Mouse (Mus musculus) liver, adult 2 months (tissue): ENCODE measurements at regions not wholly inside any gene's neighbourhood (a gene's known extent, or its start where the extent isn't known, plus 50 kb on each side); places are given as distances from the start of the nearest gene placed in this dataset.
A peak's percentile ranks its signal among the peaks of the same experiment; 100 is the strongest.

Source experiments
- DNase-seq: peaks from one replicate; pipeline ENCODE4 v3.0.0-alpha.2; 2011; ENCODE audit warnings: low read depth, low spot score; ENCODE audit errors: extremely low read depth
- H3K27ac ChIP-seq: fragments of 200-500 bp; replicated peaks from 2 replicates; pipeline ENCODE4 v1.5.1; 2012; ENCODE audit warnings: low read depth, mild to moderate bottlenecking, control low read depth, inconsistent platforms, low read length; ENCODE audit not compliant: insufficient read depth
- H3K27me3 ChIP-seq: fragments of 200-500 bp; 2 replicates; pipeline ENCODE4 v1.6.1; 2012; ENCODE audit warnings: mild to moderate bottlenecking, moderate library complexity, low read length, inconsistent platforms; ENCODE audit not compliant: control insufficient read depth, insufficient read depth
- H3K36me3 ChIP-seq: fragments of 200-500 bp; 2 replicates; pipeline ENCODE4 v1.6.1; 2012; ENCODE audit warnings: low read length, inconsistent platforms; ENCODE audit not compliant: control insufficient read depth, insufficient read depth
- H3K4me1 ChIP-seq: fragments of 200-500 bp; 2 replicates; pipeline ENCODE4 v1.6.1; 2011; ENCODE audit warnings: low read length; ENCODE audit not compliant: control insufficient read depth, insufficient read depth
- H3K4me3 ChIP-seq: fragments of 200-500 bp; 2 replicates; pipeline ENCODE4 v1.5.1; 2011; ENCODE audit warnings: low read depth, mild to moderate bottlenecking, control low read depth, low read length, moderate library complexity; ENCODE audit not compliant: insufficient read depth
- H3K79me2 ChIP-seq: fragments of 200-500 bp; 2 replicates; pipeline ENCODE4 v1.6.1; 2012; ENCODE audit warnings: inconsistent platforms, mild to moderate bottlenecking, low read length, moderate library complexity; ENCODE audit not compliant: control insufficient read depth, insufficient read depth
- H3K9ac ChIP-seq: fragments of 200-500 bp; 2 replicates; pipeline ENCODE4 v1.6.1; 2012; ENCODE audit warnings: low read depth, mild to moderate bottlenecking, control low read depth, inconsistent platforms, low read length
- CTCF ChIP-seq: fragments of 200-500 bp; IDR thresholded peaks from 2 replicates; pipeline ENCODE4 v1.5.1; 2011; ENCODE audit warnings: low read depth, low read length, control low read depth
- POLR2A ChIP-seq: fragments of 200-500 bp; IDR thresholded peaks from 2 replicates; pipeline ENCODE4 v1.6.1; 2011; ENCODE audit warnings: low read length, control low read depth; ENCODE audit not compliant: insufficient read depth; ENCODE audit errors: extremely low read depth
- WGBS: fragments of 180-500 bp; shearing (Covaris S2); methylation state at CpG from one replicate; pipeline ENCODE4 v1.1.7; 2018; 5-methylcytosine and 5-hydroxymethylcytosine counted together

- 43% methylated on average over 4 of the region's 4 CpGs for WGBS
- Histone ChIP-seq H3K36me3 (peaks cover 14% of the 10 kb centered on the region), H3K27ac (peak overlapping the region; percentile 69), H3K9ac (no peak overlapping the region), H3K4me3 (no peak overlapping the region), H3K27me3 (no peaks in the 10 kb centered on the region), H3K79me2 (peaks cover 40% of the 10 kb centered on the region), H3K4me1 (peaks cover 40% of the 10 kb centered on the region)
- peak; percentile 82 for DNase-seq
- TF ChIP-seq CTCF: no peak
- TF ChIP-seq POLR2A: no peak
Measured at GRCm38 (mm10) chr6:31204839-31205238, 193.7 kb upstream of the Mkln1 start.

- H3K79me2 ChIP-seq: peaks cover 41% of the 10 kb centered on the region
- peak overlapping the region; percentile 12; the same call in 1 of the 2 replicates for H3K9ac ChIP-seq
- DNase-seq: peak; percentile 75
- no peak for TF ChIP-seq CTCF
- TF ChIP-seq POLR2A: no peak
- peaks cover 44% of the 10 kb centered on the region for H3K4me1 ChIP-seq
- H3K36me3 ChIP-seq: peaks cover 22% of the 10 kb centered on the region
- H3K27ac ChIP-seq: peak overlapping the region; percentile 50
- H3K4me3 ChIP-seq: no peak overlapping the region
- no peaks in the 10 kb centered on the region for H3K27me3 ChIP-seq
- WGBS: 33% methylated on average over 7 of the region's 7 CpGs
Measured at GRCm38 (mm10) chr6:31206106-31206505, 192.4 kb upstream of the Mkln1 start.

DNA sequence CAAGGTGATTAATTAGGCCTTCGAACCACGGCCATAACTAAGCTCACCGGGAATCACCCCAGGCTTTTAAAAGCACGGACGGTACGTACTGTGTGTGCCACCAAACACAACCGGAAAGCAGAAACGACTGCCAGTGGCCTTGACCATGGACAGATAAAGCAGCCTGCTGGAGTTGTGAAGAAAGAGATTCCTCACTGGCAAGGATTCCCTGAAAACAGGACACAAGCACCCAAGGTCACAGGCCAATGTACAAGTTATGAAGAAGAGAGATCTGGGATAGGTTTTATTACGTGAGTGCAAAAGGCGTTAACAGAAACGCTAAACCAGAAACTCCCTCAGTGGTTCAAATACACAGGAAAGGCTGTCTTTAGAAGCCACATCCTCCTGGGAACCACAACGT lies 191.3 kb upstream of the Mkln1 start:
- TF ChIP-seq CTCF (no peak), POLR2A (no peak)
- H3K4me1 ChIP-seq: peaks cover 39% of the 10 kb centered on the region
- WGBS: 19% methylated on average over 12 of the region's 12 CpGs
- peaks cover 30% of the 10 kb centered on the region for H3K36me3 ChIP-seq
- peak overlapping the region; percentile 68 for H3K27ac ChIP-seq
- DNase-seq: peak; percentile 89
- no peaks in the 10 kb centered on the region for H3K27me3 ChIP-seq
- no peak overlapping the region for H3K4me3 ChIP-seq
- peaks cover 34% of the 10 kb centered on the region for H3K79me2 ChIP-seq
- H3K9ac ChIP-seq: no peak overlapping the region

DNA sequence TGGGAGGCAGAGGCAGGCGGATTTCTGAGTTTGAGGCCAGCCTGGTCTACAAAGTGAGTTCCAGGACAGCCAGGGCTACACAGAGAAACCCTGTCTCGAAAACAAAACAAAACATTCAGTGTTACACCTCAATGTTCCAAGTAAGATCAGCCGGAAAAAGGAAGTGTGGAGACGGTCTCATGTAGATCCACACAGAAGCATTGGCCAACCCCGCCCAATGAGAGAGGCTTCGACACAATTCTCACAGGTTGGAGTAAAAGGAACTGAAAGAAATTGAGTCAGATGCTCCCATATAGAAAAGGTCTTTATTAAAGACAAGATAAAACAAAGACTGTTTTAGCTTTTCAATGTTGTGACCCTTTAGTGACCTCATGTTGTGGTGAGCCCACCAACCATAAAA lies 190.3 kb upstream of the Mkln1 start:
- no peak for TF ChIP-seq POLR2A
- no peak for TF ChIP-seq CTCF
- H3K27ac ChIP-seq: peak overlapping the region; percentile 68; the same call in 1 of the 2 replicates
- 88% methylated on average over 6 of the region's 6 CpGs for WGBS
- H3K79me2 ChIP-seq: peaks cover 39% of the 10 kb centered on the region
- H3K27me3 ChIP-seq: no peaks in the 10 kb centered on the region
- no peak for DNase-seq
- H3K4me1 ChIP-seq: peaks cover 43% of the 10 kb centered on the region
- peaks cover 36% of the 10 kb centered on the region for H3K36me3 ChIP-seq
- H3K4me3 ChIP-seq: no peak overlapping the region
- H3K9ac ChIP-seq: no peak overlapping the region

DNA sequence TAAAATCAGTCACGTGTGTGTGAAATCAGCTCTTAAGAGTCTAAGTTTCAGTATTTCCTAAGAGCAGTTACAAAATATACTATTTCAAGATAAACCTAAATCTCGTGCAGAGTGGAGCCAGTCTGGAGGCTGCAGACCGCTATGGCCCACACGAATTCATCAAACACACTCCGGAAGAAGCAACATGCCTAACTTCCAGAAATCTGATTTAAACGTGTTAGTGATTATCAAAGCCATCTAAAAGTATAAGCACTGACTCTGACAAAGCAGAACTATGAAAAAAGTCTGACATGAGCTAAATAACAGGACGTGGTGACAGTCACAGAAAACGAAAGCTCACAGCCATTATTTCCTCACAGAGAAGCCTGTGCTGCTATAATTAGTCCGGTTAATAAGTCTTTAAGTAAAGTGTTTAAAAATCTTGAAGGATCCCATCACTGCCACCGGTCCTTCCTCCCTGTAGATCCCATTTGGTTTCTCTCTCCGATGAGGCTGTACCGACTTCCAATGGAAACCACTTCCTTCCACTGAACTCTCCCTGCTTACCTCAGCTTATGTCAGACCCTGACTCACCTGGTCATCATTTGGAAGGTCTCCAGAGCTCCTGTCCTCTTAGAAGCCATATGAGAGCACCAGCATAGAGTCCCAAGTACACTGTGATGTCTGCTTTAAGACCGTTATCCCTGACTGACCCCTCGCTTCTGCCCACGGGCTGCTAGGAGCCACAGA lies 189.0 kb upstream of the Mkln1 start:
- H3K27ac ChIP-seq: peak overlapping the region; percentile 30; the same call in 1 of the 2 replicates
- WGBS: 76% methylated on average over 15 of the region's 15 CpGs
- H3K9ac ChIP-seq: peak overlapping the region; percentile 9; the same call in 1 of the 2 replicates
- DNase-seq: no peak
- peaks cover 44% of the 10 kb centered on the region for H3K79me2 ChIP-seq
- H3K4me1 ChIP-seq: peaks cover 41% of the 10 kb centered on the region
- TF ChIP-seq CTCF (no peak), POLR2A (no peak)
- peaks cover 40% of the 10 kb centered on the region for H3K36me3 ChIP-seq
- no peaks in the 10 kb centered on the region for H3K27me3 ChIP-seq
- no peak overlapping the region for H3K4me3 ChIP-seq

DNA sequence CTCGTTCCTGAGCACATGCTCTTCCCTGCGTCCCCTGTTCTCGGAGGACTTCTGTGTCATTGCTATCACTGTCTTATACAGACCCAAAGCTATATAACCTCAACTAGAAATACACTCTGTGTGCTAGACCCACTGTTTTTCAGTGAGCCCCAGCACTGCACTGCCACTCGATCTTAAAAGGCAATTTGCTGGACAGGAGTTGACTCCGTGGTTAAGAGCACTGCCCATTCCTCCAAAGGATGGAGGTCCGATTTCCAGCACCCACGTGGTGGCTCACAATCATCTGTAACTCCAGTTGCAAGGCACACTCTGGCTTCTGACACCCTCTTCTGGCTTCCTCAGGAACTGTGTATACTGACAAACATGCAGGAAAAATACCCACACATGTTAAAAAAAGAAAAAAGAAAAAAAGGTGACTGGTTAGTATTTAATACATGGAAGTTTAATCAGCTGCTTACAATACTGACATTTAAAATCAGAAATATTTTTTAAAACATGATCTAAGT lies 188.3 kb upstream of the Mkln1 start:
- 81% methylated on average over 7 of the region's 7 CpGs for WGBS
- Histone ChIP-seq H3K27me3 (no peaks in the 10 kb centered on the region), H3K9ac (peak overlapping the region; percentile 9; the same call in 1 of the 2 replicates), H3K4me1 (peaks cover 40% of the 10 kb centered on the region), H3K27ac (0 out of 2 replicates have a peak overlapping the region, but pooled peaks have one; percentile 30), H3K36me3 (peaks cover 40% of the 10 kb centered on the region), H3K4me3 (no peak overlapping the region), H3K79me2 (peaks cover 46% of the 10 kb centered on the region)
- no peak for TF ChIP-seq POLR2A
- TF ChIP-seq CTCF: no peak
- no peak for DNase-seq
